Mouse (Mus musculus) kidney, adult 8-10 months (tissue): ENCODE data around the gene Hmgcl.

Source experiments
- DNase-seq, 2 experiments: peaks; one replicate each; pipeline ENCODE4 v3.0.0; 2022

The Hmgcl gene

DNA sequence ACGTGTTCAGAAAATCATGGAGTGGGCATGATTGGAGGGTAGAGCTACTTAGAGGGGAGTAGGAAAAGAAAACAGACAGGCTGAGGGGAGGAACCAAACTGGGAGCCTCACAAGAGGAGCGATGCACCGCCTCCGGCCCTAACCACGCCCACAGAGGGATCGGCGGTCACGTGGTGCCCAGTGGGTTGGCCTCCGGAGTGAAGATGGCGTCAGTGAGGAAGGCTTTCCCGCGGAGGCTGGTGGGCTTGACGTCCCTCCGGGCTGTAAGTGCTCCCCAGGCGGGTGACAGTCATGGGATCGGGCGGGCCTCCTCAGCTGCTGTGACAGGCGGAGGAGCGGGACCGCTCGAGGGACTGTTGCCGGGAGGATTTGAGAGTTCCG is at the start of gene Hmgcl:
Hmgcl (plus strand) TSS at position 171 of the 381 bp plus-strand sequence.
- peak; percentile 95 to 97 for DNase-seq

DNA sequence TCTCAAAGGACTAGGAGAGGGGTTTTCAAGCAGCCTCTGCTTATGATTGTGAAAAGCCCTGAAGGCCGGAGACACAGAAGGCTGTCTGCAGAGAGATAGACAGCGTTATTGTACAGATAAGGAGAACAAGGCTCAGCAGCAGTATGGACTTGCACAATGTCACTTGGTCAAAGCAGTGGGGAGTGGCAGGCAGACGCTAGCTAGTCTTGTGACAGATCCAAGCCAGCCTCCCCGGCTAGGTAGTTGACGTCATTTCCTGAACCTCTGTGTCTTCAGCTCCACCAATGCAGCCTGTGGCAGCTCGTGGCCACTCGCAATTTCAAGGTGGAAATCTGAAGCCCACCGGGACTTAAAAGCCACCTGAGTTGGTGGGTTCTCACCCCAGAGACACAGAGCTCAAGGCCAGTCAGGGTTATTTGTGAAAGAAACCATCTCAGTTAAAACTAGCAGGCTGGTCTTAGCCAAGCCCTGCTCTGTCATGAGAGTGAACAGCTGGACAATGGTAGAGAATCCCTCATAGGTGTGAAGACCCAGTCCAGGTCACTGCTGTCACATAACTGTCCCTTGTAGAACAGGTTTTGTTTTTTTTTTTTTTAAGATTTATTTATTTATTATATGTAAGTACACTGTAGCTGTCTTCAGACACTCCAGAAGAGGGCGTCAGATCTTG is 47.7 kb upstream of the Hmgcl start:
- no peak for DNase-seq

DNA sequence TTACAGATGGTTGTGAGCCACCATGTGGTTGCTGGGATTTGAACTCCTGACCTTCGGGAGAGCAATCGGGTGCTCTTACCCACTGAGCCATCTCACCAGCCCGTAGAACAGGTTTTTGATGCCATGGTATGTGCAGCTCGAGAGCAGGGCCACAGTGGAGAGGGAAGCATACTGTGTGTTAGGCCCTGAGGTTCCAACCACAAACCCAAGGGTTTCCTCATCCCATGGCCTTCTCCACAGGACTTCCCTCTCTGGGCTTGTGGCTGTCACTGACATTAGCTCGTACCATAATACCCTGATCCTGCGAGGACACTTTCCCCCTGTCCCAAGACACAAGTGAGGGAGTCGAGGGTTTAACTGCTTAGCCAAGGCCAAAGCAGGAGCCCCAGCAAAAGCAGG is 47.2 kb upstream of the Hmgcl start:
- DNase-seq = no peak

DNA sequence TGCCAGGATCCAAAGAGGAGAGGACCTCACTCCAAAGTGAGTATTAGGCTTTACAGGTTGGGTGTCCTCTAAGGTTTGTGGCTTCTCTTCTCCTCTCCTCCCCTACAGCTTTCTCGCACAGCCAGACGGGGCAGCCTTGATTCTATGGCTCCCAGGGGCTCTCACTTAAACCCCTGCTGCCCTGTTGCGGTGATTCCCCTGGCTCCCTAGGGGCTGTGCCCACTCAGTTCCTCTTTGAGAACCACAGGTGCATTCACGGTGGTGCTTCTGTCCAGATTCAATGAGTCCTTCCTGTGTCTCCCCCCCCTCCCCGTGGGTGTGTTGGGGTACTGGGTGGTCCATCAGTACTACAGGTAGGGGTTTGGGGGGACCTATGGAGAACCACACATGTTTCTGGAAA is 46.2 kb upstream of the Hmgcl start:
- no peak for DNase-seq

DNA sequence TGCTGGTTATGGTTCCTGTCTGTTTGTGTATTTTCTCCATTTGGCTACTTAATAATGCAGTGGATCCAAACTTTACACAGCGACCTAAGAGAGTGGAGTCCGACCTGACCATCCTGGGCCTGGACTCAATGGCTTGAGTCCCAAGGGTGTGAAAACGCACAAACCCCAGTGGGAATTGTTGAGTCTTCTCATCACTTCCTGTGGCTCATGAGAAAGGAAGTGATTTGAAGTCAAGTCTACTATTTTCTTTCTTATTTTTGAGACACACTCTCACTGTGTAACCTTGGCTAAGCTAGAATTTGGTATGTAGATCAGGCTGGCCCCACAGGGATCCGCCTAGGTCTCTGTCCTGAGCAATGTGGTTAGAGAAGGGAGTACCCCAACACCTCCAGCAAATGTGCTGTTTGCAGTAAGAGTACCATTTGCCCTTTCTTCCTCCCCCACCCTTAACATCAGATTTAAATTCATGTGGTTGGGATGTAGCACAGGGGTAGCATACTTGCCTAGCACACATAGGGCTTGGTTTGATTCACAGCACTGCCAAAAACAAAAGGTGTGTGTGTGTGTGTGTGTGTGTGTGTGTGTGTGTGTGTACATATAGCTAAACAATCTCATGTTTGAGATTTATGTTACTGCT is 43.5 kb upstream of the Hmgcl start:
- DNase-seq = no peak

DNA sequence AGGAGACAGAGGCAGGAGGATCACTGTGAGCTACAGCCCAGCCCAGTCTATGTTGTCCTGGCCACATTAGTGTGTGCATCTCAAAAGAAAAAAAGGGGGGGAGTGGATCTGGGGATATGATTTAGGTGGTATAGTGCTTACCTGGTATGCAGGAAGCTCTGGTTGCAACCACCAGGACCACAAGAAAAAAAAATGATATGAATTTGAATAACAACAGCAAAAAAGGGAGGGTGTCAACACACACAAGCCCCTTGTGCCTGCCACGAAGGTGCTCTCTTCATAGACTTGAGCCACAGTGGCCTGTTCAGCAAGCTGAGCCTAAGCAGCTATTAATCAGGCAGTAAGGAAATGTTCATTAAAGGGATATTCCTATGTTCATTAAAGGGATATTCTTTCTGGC is 41.4 kb upstream of the Hmgcl start:
- no peak for DNase-seq

DNA sequence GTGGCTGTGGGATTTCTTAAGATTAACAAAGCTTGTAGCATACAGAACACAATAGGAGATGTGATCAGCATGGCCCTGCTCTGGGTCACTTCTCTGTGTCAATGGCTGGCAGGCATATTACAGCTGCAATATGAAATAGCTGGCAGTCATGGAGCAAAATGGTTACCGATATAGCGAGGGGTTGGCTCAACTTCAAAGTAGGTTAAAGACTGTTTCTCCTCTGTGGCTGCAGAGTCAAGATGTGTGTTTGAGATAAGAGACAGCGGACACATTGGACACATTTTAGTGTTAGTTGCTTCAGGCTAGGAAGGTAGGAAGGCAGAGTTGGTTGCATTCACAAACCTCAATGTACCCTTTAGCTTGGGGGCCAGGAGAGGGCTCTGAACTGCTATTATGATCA is 39.6 kb upstream of the Hmgcl start:
- DNase-seq = no peak

DNA sequence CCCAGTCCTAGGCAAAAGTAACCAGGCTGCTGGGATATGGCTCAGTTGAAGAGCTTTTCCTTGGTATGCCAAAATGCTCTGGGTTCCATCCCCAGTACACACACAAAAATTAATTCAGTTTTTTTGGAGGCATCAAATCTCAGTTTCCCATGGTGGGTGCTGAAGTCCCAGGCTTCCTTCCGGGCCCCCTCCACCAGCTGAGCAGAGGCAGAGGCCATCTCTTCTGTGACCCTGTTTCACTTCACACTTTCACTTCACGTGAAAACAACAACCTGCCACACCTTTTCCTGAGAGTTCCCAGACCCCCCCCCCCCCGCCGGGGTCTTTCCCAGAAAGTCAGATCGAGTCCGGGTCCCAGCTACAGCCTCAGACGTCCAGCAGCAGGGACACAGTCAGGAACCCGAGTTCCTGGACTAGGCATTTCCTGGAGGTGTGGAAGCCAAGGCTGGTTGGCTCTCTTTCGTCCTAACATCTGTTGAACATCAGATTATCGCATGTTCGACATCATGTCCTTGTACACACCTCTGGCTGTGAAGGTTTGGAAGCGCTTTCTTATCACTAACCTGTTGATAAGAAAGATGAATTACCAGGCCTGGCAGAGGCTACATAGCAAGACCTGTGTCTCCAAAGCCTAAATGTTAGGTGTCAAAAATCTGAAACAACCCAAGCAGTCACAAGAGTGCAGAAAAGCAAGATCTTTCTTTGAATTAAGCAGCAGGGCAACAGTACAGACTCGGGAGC is 36.8 kb upstream of the Hmgcl start:
- DNase-seq = no peak

DNA sequence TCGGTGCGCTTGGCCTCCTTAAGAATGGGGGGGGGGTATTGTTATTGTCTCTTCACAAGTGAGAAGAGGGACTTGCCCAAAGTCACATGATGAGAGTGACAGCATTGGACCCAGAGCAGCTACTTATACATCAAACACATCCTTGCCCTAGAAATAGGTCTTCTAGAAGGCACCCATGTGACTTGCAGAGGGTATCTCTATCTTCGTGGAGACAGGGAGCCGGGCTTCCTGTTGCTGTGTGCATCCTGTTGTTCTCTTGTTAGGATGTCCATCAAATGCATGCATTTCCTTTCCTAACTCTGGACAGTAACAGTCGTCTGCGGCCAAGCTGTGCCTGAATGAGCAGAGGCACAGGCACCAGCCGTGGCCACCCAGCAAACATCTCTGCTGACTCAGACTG is 34.7 kb upstream of the Hmgcl start:
- peak; percentile 33 to 41 for DNase-seq

DNA sequence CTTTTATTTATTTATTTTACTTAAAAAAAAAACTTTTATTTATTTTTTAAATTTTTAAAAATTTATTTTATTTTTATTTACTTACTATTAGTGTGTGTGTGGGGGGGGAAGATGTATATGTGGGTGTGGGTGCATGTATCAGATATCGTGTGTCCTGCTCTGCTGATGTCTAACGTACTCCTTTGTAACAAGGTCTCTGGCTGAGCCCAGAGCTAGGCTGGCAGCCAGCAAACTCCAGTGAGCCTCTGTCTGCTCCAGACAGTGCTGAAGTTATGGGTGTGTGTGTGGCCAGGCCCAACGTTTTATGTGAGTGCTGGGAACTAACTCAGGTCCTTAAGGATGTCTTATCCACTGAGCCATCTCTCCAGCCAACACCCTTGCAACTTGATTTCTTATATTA is 34.1 kb upstream of the Hmgcl start:
- no peak for DNase-seq

DNA sequence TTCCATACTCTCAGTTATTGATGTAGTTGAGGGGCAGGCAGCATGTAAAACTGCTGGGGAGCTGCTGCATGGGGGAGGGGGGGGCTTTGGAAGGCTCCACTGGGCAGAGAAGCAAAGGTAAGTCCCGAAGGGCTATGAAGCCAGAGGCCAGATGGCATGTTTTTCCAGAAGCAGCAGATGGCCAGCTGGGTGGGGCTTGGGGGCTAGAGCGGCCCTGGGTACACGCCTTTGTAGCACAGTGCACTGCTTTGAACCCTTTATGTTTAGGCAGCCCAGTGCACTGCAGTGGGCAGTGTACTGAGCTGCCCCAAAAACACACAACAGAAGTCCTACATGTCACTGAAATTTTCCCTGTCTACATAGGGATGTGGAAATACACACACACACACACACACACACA is 33.4 kb upstream of the Hmgcl start:
- DNase-seq = no peak

DNA sequence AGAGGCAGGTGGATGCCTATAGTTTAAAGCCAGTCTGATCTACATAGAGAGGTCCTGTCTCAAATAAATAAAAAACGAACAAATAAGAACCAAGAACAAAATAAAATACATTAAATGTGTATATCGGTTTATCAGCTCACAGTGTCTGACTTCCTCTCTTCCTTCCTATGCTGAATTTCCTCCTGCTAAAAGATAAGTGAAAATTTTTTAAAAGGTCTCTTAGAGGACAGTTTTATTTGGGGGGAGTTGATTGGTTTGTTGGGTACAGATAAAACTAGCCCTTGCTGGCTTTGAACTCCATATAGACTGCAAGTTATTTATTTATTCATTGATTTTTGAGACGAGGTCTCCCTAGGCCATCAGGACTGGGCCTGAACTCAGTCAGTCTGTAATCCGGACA is 32.8 kb upstream of the Hmgcl start:
- no peak for DNase-seq

DNA sequence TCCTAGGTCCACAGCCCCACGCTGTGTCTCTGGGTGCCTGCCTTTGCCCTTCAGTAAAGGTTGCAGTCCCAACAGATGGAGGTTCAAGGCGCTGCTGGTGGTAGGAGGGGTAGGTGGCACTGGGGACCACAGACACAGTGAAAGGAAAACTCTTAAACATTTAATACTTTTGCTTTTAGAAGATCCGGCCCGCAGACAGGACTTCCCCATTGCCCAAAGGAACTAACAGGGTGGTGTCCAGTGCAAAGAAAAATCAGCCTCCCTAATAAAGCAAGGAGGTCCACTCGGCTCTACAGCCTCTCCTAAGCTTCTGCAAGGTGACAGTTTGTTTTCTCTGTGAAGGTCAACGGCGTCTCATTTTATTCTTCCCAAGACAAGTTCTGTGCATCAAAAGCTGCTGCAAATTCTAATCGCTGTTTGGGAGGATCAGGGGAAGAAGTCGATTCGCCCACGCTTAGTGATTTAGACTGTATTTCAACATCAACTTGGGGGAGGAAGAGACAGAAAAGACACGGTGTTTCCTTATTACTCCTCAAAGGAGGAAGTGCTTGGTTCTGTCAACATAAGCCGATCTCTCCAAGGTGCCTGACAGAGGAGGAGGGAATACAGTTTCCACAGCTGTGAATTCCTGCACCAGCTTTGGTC is 27.5 kb upstream of the Hmgcl start:
- DNase-seq = no peak

DNA sequence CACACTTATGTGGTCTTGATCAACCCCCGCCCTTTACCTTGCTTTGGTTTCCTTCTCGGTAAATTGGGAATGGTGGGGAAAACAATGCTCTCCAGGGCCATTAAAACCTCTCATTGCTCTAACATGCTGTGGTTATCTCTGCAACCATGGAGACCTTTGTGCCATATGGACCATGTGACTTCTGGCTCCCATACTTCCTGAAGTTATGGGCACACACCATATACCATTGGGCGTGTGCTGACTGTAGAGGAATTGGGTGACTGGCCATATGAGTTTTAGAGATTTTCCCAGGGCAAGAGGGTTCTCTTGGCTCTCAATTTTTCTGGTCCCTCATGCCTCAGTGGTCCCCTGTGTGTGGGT is 27.0 kb upstream of the Hmgcl start:
- DNase-seq = no peak

DNA sequence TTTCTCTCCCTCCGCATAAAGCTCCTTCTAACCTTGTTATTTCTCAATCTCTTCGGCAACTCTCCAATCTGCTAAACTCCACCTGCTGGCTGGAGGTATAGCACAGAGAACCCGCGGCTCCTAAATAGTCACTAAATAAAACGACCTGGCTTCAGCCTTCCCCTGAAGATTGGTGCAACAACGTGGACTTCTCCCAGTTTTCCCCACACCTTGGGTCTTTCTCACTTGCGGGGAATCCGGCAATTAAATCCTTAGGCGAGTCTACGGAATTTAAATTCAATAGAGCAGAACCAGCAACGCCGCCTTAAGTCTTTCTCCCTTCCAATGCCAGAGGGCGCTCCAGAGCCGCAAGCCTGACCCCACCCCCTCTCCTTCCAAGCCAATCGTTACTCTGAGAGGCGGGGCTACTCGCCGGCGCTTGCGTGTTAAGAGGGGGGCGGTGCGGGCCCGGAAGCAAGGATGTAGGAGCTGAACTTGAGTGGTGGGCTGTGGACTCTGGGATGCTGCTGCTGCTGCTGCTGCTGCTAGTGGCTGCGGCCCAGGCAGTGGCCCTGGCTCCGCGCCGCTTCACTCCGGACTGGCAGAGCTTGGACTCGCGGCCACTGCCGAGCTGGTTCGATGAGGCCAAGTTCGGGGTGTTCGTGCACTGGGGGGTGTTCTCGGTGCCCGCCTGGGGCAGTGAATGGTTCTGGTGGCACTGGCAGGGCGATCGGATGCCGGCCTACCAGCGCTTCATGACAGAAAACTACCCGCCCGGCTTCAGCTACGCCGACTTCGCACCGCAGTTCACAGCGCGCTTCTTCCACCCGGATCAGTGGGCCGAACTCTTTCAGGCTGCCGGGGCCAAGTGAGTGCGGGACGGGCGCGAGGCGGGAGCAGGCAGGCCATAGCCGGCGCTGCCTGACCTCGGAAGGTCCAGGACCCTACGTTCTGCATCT is 25.7 kb upstream of the Hmgcl start, which contains the start of gene Fuca1:
Fuca1 (plus strand) TSS at position 432 of the 938 bp plus-strand sequence.
- peak; percentile 95 to 98 for DNase-seq

DNA sequence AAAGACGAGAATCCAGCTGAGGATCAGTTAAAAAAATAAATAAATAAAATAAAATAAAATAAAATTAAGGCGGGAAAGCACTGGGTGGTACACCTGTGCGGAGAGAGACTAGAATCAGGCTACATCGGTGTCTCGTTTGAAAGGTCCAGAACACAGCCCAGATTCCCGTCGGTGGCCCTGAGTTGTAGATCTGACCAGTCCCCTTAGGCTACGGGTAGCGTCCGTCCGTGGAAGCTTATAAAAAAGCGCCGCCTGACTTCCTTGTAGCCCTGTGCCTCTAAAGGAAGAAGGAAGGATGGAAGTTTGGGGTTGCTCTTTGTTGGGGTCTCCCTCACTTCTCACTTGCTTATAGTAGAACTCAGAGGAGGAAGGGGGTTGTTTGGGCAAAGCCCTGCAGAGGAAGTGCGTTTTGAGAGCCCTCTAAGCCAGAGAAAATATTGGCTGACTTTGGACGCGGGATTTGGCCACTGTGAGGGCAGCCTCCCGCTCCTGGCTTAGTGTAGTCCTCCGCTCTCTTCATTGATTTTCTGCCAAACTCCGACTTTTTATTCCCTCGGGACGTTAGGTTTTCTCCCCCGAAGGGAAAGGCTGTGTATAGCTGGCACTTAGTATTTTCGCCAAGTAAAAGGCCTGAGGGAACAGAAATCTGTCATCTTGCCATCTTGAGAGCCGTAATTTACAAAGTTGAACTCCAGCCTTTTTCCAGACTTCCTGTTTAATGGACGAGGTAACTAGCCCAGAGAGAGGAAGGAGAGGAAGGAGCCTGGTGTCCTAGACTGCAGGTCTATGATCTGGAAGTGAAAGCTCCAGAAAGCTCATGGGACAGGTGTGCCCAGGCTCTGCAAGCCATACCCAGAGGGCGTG is 24.8 kb upstream of the Hmgcl start:
- peak; percentile 19 to 36 for DNase-seq

DNA sequence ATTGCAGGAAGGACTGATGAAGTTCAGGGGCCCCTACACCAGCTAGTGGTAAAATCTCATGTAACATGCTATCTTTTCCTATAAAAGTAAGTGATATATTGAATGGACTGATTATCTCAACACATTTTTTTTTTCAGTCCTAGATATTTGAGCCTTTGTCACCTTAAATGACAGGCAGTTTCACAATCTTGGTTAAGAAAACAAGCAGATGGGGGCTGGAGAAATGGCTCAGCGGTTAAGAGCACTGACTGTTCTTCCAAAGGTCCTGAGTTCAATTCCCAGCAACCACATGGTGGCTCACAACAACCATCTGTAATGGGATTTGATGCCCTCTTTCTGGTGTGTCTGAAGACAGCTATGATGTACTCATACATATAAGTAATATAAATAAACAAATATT is 24.1 kb upstream of the Hmgcl start:
- no peak for DNase-seq

DNA sequence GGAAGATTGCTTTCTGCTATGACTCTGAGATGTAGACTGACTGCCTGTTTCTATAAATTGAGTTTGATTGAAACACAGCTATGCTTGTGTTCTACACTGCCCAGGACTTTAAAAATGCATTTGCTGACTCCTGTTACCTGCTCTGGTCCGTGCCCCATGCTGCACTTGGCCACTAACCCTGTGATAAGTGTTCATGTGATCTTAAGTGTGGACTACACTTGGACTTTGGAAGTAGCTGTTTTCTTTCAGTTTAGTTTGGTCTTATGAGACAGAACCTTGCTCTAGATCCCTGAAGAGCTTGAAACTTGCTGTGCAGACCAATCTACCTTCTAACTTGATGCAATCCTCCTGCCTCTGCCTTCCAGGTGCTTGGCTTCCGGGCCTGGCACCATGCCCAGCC is 21.8 kb upstream of the Hmgcl start:
- DNase-seq = peak; percentile 58 to 75

DNA sequence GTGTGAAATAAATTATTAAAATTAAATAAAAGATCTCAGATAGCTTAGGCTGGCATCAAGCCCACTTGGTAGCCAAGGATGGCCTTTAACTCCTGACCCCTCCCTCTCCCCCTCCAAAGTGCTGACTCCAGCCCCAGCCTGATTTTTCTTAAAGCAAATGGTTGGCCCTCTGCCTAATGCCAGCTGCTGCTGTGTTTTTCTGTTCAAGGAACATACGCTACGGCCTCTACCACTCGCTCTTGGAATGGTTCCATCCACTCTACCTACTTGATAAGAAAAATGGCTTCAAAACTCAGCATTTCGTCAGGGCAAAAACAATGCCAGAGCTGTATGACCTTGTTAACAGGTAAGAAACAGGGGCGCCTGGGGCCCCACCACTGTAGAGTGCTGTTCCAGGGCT is 20.9 kb upstream of the Hmgcl start:
- peak; percentile 65 to 69 for DNase-seq

DNA sequence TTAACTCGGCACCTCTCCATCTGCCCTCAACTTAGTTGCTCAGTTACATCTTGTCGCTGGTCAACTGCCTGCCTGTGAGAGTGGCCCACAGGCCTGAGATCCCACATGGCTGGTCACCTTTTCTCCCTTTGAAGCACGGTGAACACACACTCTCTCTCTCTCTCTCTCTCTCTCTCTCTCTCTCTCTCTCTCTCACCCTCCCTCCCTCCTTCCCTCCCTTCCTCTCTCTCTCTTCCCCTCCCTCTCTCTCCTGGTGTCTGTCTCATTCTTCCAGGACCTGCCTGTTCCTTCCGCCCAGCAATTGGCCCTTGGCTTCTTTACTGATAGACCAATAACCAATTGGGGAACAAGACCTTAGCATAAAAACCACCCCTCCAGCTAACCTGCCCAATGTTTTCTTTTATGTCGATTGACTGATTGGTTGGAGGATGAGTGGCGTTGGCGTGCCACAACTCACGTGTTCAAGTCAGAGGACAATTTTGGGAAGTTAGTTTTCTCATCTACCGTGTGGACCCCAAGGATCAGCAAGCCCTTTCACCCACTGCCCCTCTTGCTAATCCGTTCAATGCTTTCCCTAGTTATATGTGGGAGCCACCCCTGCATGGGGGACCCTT is 19.9 kb upstream of the Hmgcl start:
- no peak for DNase-seq

DNA sequence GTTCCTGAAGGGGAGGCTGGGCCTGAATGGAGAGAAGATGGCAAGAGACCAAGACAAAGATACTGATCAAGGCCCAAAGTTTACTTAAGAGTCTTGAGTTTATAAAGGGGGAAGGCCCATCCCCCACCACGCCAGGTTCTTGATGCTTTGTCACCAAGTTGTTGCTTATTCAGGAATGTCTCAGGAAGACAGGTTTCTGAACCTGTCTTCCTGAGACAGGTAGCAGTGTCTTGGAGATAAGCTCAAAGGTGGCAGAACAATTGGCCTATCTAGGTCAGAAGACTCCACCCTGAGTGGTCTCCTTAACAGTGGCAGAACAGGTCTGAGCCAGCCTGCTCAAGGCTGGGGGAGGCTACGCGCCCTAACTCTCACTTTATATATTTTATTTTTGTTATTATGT is 19.4 kb upstream of the Hmgcl start:
- DNase-seq = no peak
